Mouse (Mus musculus) limb, embryonic 10.5 days (tissue): ENCODE results near the gene Pdzd2. TPM values are rescaled to one million over a fixed set of nuclear protein-coding genes. Genes with fewer than 3 reads are reported as not detected.

ENCODE experiments used
- DNase-seq: peaks from one replicate; pipeline ENCODE4 v3.0.0-alpha.2; 2017; ENCODE audit warnings: low spot score
- H3K27ac ChIP-seq: fragments of 300-500 bp; sonication (generic); 2 replicates; pipeline ENCODE4 v1.5.1; 2016; ENCODE audit warnings: mild to moderate bottlenecking
- H3K27me3 ChIP-seq: fragments of 300-500 bp; sonication (generic); 2 replicates; pipeline ENCODE4 v1.6.1; 2016; ENCODE audit warnings: low read depth, mild to moderate bottlenecking; ENCODE audit not compliant: poor library complexity, severe bottlenecking
- H3K36me3 ChIP-seq: fragments of 300-500 bp; sonication (generic); 2 replicates; pipeline ENCODE4 v1.6.1; 2016; ENCODE audit warnings: mild to moderate bottlenecking, moderate library complexity
- H3K4me1 ChIP-seq: fragments of 300-500 bp; sonication (generic); 2 replicates; pipeline ENCODE4 v1.6.1; 2016
- H3K4me3 ChIP-seq: fragments of 300-500 bp; sonication (generic); 2 replicates; pipeline ENCODE4 v1.5.1; 2016; ENCODE audit warnings: mild to moderate bottlenecking, moderate library complexity
- H3K9me3 ChIP-seq: fragments of 300-500 bp; sonication (generic); replicated peaks from 2 replicates; pipeline ENCODE4 v1.6.1; 2016; ENCODE audit warnings: mild to moderate bottlenecking
- WGBS: fragments of 180-500 bp; shearing (Covaris S2); methylation state at CpG from one replicate; pipeline ENCODE4 v1.1.7; 2016; 5-methylcytosine and 5-hydroxymethylcytosine counted together
- polyA plus RNA-seq: library from polyadenylated mRNA; unstranded; fragments of >200 nt; fragmentation: Nextera tagmentation; extraction: Ambion mirVana; gene quantifications from 2 replicates; pipeline ENCODE4 v1.2.1, GENCODE M21; 2016

The Pdzd2 gene
- polyA plus RNA-seq, 1 experiment from 2014 or later = 16.0 TPM

DNA sequence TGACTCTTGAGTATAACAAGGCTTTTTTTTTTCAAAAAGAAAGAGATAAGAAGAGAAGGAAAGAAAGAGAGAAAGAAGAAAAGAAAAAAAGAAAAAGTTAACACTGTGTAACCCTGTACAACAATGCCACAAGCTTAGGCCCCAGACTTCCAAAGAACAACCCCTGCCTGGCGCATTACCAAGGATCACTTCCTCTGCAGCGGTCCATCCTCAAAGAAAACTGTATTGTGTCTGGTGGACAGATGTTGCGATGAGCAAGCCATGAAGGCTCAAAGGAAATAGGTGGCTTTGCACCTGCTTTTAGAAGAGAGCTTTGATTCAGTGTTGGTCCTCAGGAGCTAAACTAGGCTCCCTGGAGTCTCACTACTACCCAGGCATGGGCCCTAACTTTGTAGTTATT, 89.5 kb downstream of the Pdzd2 start:
- peaks cover 28% of the 10 kb centered on the region for H3K4me1 ChIP-seq
- no peak overlapping the region for H3K4me3 ChIP-seq
- DNase-seq = no peak
- no peaks in the 10 kb centered on the region for H3K36me3 ChIP-seq
- WGBS = 84% methylated on average over 3 of the region's 3 CpGs
- H3K27ac ChIP-seq = 0 out of 2 replicates have a peak overlapping the region, but pooled peaks have one; percentile 70
- no peaks in the 10 kb centered on the region for H3K27me3 ChIP-seq
- 0 out of 2 replicates have a peak, but pooled peaks cover 2% of the 10 kb centered on the region for H3K9me3 ChIP-seq

DNA sequence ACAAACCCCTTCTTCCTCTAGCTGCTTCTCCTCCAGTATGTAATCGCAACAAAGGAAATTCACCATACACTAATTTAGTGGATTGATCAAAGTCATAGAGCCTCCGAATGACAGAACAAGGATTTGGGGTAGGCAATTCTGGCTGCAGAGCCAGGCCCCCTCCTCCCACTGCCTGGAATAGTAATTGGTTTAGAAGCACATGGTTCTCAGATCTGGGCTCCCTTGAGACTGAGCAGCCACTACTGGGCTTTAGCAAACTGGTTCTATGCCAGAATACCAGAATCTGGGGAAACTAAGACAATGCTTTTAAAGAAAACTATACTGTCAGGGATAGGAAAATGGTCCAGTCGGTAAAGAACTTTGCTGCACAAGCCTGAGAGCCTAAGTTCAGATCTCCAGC, 90.0 kb downstream of the Pdzd2 start:
- H3K4me1 ChIP-seq = peaks cover 28% of the 10 kb centered on the region
- no peak overlapping the region for H3K4me3 ChIP-seq
- H3K9me3 ChIP-seq = 0 out of 2 replicates have a peak, but pooled peaks cover 2% of the 10 kb centered on the region
- no peak for DNase-seq
- H3K36me3 ChIP-seq = no peaks in the 10 kb centered on the region
- no peaks in the 10 kb centered on the region for H3K27me3 ChIP-seq
- 86% methylated on average over 3 of the region's 3 CpGs for WGBS
- H3K27ac ChIP-seq = no peak overlapping the region

DNA sequence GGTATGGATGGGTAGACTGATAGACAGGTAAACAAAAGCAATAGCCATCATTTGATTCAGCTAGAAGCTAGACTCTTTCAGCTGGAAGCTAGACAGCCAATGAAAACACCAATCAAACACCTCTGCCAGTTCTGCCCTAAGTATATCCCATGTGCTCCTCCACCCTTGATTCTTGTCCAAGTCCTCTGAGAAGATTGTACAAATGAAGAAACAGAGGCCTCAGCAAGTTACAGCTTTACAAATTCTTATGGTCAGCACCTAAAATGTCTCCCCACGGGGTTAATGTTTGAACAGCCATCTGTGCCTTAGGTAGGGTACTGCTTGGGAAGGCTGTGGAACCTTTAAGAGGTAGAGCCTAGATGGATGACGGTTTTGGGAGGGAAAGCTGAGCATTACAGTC, 90.6 kb downstream of the Pdzd2 start:
- no peaks in the 10 kb centered on the region for H3K27me3 ChIP-seq
- no peak overlapping the region for H3K27ac ChIP-seq
- H3K36me3 ChIP-seq = no peaks in the 10 kb centered on the region
- peaks cover 28% of the 10 kb centered on the region for H3K4me1 ChIP-seq
- 75% methylated on average over 2 of the region's 2 CpGs for WGBS
- DNase-seq = no peak
- 0 out of 2 replicates have a peak, but pooled peaks cover 2% of the 10 kb centered on the region for H3K9me3 ChIP-seq
- no peak overlapping the region for H3K4me3 ChIP-seq

DNA sequence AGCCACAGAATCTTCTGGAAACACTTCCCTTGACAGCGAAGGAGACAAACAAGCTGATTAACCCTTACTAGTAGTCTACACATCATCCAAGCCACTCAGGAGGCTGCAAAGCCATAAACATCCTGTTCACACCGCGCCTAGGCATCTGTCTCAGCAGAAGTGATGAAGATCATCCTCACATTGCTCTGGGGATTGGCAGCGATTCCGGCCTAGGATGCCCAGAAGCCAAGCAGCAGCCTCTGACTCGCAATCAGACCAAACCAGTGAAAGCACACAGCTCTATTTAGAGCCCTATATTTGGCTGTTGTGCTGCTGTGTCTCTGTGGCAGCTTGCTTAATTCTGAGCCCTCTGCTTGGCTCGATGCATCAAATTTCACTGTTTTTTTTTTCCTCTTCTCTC, 99.0 kb downstream of the Pdzd2 start:
- 85% methylated on average over 7 of the region's 7 CpGs for WGBS

DNA sequence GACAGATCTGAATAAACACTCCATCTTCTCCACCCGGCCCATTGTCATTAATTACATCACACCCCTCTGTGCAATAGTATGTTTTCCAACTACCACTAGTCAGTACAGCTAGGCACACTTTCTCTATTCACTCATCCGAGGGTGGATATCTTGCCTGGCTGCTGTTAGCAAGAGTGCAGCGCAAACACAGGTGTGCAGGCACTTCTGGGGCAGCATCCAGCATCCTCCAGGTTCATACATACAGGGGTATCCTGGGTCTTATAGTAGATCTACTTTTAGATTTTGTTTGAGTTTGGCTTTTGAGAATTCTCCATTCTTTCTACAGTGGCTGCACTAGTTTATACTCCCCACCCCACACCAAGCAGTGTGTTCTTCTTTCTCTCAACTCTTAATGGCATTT, 99.9 kb downstream of the Pdzd2 start:
- H3K27ac ChIP-seq = no peak overlapping the region
- H3K4me1 ChIP-seq = peaks cover 6% of the 10 kb centered on the region
- H3K36me3 ChIP-seq = no peaks in the 10 kb centered on the region
- DNase-seq = no peak
- no peak overlapping the region for H3K4me3 ChIP-seq
- WGBS = 87% methylated on average over 3 of the region's 3 CpGs
- no peaks in the 10 kb centered on the region; the same call in 1 of the 2 replicates for H3K27me3 ChIP-seq
- no peaks in the 10 kb centered on the region for H3K9me3 ChIP-seq

More for the DNA sequence above, 99.0 kb downstream of the Pdzd2 start:
- Histone ChIP-seq H3K27ac (no peak overlapping the region), H3K4me1 (0 out of 2 replicates have a peak, but pooled peaks cover 3% of the 10 kb centered on the region), H3K27me3 (no peaks in the 10 kb centered on the region), H3K36me3 (no peaks in the 10 kb centered on the region), H3K4me3 (no peak overlapping the region), H3K9me3 (no peaks in the 10 kb centered on the region)
- DNase-seq = no peak

DNA sequence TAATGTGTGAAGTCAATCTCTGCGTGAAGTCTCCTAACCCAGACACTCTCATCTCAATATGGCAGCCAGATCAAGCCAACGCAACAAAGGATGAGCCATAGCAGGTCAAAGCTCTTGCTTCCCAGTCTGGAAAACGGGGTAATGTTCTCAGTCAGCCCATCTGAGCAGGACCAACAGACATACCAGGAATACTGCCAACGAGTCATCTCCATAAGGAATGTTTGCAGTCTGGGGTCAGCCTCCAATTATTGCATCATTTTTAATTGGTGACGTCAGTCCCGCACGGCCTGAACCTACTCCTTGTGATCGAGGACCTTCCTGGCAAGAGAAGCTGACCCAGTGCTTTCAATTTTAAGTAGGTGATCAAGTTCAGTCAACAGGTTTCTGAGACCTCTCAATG, 100.5 kb downstream of the Pdzd2 start:
- no peaks in the 10 kb centered on the region for H3K9me3 ChIP-seq
- peaks cover 12% of the 10 kb centered on the region for H3K4me1 ChIP-seq
- H3K27ac ChIP-seq = no peak overlapping the region
- no peak for DNase-seq
- no peaks in the 10 kb centered on the region for H3K36me3 ChIP-seq
- 92% methylated on average over 8 of the region's 8 CpGs for WGBS
- H3K4me3 ChIP-seq = no peak overlapping the region
- H3K27me3 ChIP-seq = no peaks in the 10 kb centered on the region; the same call in 1 of the 2 replicates

DNA sequence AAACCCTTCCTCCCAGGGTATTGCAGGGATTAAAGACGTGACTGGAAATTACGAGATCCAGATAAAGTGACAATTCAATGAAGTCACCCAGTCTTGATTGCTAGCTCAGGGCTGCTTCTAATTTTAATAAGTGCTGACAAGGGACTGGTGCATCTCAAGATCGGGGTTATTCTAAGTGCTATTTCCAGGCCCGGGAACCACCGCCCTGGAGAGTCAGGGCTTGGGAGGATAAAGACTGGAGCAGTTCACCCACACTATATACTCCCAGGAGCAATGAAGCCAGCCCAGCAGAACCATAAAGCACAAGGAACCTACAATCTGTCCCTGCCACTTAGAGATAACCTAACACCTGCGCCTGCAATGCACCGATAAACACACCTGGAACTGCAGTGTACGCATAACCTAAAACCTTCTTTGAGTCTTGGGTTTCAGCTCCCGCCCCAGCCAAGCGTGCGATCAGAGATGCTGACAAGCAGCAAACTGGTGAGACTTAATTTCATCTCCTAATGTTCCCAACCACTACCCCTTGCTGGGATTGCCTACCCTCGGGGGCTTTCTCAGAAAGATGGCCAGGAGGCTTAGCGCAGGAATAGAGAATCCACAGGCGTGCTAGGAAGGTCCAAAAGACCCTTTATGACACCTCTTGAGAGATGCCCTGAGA, 101.2 kb downstream of the Pdzd2 start:
- no peak overlapping the region for H3K27ac ChIP-seq
- WGBS = 93% methylated on average over 14 of the region's 14 CpGs
- no peaks in the 10 kb centered on the region; the same call in 1 of the 2 replicates for H3K27me3 ChIP-seq
- no peaks in the 10 kb centered on the region for H3K36me3 ChIP-seq
- H3K4me3 ChIP-seq = no peak overlapping the region
- no peak for DNase-seq
- no peaks in the 10 kb centered on the region for H3K9me3 ChIP-seq
- H3K4me1 ChIP-seq = peaks cover 13% of the 10 kb centered on the region

DNA sequence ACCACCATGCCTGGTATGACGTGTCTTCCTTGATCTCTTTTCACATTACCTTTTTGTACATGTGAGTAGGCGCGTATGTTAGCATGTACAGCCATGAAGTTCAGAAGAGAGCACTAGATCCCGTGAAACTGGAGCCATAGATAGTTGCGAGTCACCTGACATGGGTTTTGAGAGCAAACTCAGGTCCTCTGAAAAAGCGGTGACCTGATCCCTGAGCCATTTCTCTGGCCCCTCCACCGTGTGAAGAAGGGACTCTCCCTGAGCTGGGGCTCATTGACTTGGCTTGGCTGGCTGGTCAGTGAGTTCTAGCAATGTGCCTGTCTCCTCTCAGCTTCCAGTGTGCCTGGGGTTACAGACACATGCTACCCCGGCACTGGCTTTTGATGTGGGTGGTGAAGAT, 102.2 kb downstream of the Pdzd2 start:
- Histone ChIP-seq H3K27ac (no peak overlapping the region), H3K27me3 (no peaks in the 10 kb centered on the region; the same call in 1 of the 2 replicates), H3K36me3 (no peaks in the 10 kb centered on the region), H3K4me3 (no peak overlapping the region), H3K9me3 (no peaks in the 10 kb centered on the region), H3K4me1 (peaks cover 16% of the 10 kb centered on the region)
- DNase-seq = no peak
- WGBS = 91% methylated on average over 8 of the region's 8 CpGs

DNA sequence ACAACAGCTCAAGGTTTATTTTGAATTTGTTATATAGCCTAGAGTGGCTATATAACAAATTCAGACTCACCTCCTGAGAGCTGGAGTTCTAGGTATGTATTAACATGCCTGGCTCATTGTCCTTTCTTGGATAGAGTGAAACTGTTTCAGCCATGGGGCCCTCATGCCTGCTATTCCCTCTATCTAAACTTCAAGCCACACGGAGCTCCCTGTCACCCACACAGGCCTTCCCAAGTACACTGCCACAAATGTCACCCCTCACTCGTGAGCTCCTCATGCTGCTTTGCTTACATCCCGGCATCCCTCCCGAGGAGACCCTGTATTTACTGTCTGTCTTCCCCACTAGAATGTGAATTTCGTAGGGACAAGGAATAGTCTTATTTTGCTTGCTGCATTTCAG, 103.3 kb downstream of the Pdzd2 start:
- Histone ChIP-seq H3K4me1 (peaks cover 27% of the 10 kb centered on the region), H3K36me3 (no peaks in the 10 kb centered on the region), H3K27ac (no peak overlapping the region), H3K4me3 (no peak overlapping the region), H3K27me3 (no peaks in the 10 kb centered on the region; the same call in 1 of the 2 replicates), H3K9me3 (no peaks in the 10 kb centered on the region)
- no peak for DNase-seq
- WGBS = 87% methylated on average over 5 of the region's 5 CpGs

DNA sequence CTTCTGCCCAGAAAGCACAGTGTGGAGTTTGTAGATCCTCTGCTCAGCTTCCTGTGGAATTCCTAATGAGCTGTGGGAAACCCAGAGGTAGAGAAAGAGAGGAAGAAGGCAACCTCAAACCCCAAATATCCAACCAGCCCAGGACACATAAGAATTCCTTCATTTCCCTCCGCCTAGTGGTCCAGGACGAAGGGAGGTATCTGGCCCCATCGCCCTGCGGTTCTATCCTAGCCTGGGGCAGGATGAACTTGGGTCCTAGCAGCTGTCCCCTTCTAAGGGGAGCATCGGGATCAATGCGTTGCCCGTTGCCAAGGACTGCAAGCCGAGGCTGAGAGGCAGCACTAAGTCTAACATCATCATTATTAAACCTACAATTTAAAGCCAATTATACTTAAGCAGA, 104.8 kb downstream of the Pdzd2 start:
- DNase-seq = no peak
- peaks cover 39% of the 10 kb centered on the region for H3K4me1 ChIP-seq
- 89% methylated on average over 8 of the region's 8 CpGs for WGBS

DNA sequence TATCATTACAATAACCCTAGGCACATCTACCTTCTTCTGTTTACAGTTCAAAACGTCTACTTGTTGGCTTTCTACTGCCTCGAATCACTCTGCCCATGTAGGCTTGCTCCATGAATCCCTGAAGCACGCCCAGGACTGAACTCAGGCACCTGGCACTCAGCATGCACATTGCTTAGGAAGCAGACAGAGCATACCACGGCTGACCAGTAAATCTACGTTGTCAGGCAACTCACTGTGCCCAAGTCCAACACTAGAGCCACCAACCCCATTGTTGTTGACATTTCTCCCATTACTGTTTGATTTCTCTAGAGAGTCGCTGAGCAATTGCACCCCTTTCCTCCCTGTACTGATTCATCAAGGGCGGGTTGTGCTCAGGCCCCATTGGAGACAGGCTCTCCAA, 110.6 kb downstream of the Pdzd2 start:
- Histone ChIP-seq H3K9me3 (no peaks in the 10 kb centered on the region), H3K4me3 (no peak overlapping the region), H3K27me3 (peaks cover 5% of the 10 kb centered on the region; the same call in 1 of the 2 replicates), H3K36me3 (no peaks in the 10 kb centered on the region), H3K4me1 (peaks cover 31% of the 10 kb centered on the region), H3K27ac (no peak overlapping the region)
- DNase-seq = no peak
- WGBS = 88% methylated on average over 7 of the region's 7 CpGs

More for the DNA sequence above, 104.8 kb downstream of the Pdzd2 start:
- Histone ChIP-seq H3K27ac (no peak overlapping the region), H3K36me3 (no peaks in the 10 kb centered on the region), H3K4me3 (no peak overlapping the region), H3K9me3 (no peaks in the 10 kb centered on the region), H3K27me3 (no peaks in the 10 kb centered on the region; the same call in 1 of the 2 replicates)

DNA sequence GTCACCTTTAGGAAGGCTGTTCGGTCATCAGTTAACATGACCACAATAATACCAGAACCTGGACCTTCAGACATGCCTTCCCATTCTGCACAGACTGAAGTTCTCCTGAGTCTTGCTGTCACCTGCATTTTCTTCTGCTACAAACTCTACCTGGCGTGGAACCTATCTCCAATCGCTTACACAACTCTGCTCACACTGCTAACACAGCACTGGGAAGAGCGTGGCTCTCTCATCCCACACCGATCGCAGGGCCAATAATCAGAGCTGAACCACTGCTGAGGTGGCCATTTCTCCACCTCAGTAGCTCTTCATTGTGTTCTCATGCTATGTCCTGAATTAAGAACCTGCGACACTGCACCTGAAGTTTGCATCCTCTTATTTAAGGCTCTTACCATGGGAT, 111.3 kb downstream of the Pdzd2 start:
- no peaks in the 10 kb centered on the region for H3K36me3 ChIP-seq
- peaks cover 5% of the 10 kb centered on the region; the same call in 1 of the 2 replicates for H3K27me3 ChIP-seq
- H3K4me1 ChIP-seq = peaks cover 30% of the 10 kb centered on the region
- no peaks in the 10 kb centered on the region for H3K9me3 ChIP-seq
- 96% methylated on average over 7 of the region's 7 CpGs for WGBS
- no peak overlapping the region for H3K4me3 ChIP-seq
- no peak overlapping the region for H3K27ac ChIP-seq
- no peak for DNase-seq

DNA sequence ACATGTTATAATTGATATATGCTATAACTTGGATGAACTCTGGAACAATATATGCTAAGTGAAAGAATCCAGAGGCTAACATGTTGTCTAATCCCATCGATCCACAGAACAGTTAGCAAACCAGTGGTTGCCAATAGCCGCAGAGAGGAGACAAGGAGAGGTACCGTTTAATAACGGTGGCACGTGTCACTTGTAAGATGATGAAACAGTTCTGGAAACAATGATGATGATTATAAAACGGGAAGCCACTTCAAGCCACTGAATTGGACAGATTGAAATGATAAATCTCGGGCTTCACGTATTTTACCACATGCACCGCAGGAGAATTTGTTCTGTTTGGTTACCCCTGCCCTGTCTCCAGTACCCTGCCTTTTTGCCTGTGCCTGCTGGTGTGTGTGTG, 112.8 kb downstream of the Pdzd2 start:
- no peak for DNase-seq
- Histone ChIP-seq H3K36me3 (no peaks in the 10 kb centered on the region), H3K27me3 (peaks cover 5% of the 10 kb centered on the region; the same call in 1 of the 2 replicates), H3K9me3 (no peaks in the 10 kb centered on the region), H3K4me3 (no peak overlapping the region), H3K4me1 (peaks cover 31% of the 10 kb centered on the region), H3K27ac (no peak overlapping the region)
- WGBS = 96% methylated on average over 9 of the region's 9 CpGs
